Mouse (Mus musculus) urinary bladder, postnatal 36 days (tissue): ENCODE measurements at regions not wholly inside any gene's neighbourhood (a gene's known extent, or its start where the extent isn't known, plus 50 kb on each side); places are given as distances from the start of the nearest gene placed in this dataset.
A peak's percentile ranks its signal among the peaks of the same experiment; 100 is the strongest.
"Not testable (repeated sequence)": the region's sequence is repeated elsewhere in the genome, so short reads cannot be mapped to it uniquely, and the experiment has no call there.

Experiments used
- DNase-seq, 2 experiments: peaks; one replicate each; pipeline ENCODE4 v3.0.0; 2022; ENCODE audit warnings: low spot score in 2 of 2, mixed read lengths in 1 of 2

- no peak for DNase-seq
These were observed 50.2 kb upstream of the Agps start for GRCm38 (mm10) chr2:75781781-75782211.

- no peak for DNase-seq
These were observed 50.9 kb upstream of the Agps start for GRCm38 (mm10) chr2:75781078-75781477.

DNA sequence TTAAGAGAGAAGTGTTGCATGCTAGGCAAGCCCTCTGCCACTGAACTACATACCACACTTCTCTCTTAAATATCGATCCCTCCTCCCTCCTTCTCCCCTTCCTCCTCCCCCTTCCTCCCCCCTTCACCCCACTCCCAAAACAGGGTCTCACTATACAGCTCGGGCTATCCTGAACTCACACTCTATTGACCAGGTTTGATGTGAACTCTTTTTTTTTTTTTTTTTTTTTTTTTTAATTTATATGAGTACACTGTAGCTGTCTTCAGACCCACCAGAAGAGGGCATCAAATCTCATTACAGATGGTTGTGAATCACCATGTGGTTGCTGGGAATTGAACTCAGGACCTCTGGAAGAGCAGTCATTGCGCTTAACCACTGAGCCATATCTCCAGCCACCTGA is 53.3 kb upstream of the Agps start:
- not testable (repeated sequence) for DNase-seq

GRCm38 (mm10) chr2:75777040-75777451 is 54.9 kb upstream of the Agps start:
- DNase-seq, result peak; percentile 55 to 66

GRCm38 (mm10) chr2:75776533-75776932 is 55.4 kb upstream of the Agps start:
- DNase-seq, result no peak

GRCm38 (mm10) chr2:75775217-75775616 is 56.8 kb upstream of the Agps start:
- DNase-seq, result no peak

DNA sequence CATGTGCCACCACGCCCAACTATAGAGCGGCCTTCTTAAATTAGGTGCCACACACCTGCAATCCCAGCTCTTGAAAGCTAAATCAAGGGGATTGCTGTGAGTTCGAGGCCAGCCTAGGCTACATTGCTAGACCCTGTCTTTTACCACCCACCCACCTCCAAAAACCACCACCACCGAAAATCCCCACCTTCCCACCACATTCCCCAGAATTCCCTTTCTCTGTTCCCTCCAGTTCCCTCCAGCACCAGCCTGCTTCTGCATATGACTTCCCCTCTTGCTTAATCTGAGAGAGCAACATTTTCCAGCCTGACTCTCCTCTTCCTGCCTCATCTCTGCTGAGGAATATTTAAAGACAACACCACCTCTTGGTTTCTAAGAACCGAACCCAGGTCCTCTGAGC is 58.5 kb upstream of the Agps start:
- no peak for DNase-seq

DNA sequence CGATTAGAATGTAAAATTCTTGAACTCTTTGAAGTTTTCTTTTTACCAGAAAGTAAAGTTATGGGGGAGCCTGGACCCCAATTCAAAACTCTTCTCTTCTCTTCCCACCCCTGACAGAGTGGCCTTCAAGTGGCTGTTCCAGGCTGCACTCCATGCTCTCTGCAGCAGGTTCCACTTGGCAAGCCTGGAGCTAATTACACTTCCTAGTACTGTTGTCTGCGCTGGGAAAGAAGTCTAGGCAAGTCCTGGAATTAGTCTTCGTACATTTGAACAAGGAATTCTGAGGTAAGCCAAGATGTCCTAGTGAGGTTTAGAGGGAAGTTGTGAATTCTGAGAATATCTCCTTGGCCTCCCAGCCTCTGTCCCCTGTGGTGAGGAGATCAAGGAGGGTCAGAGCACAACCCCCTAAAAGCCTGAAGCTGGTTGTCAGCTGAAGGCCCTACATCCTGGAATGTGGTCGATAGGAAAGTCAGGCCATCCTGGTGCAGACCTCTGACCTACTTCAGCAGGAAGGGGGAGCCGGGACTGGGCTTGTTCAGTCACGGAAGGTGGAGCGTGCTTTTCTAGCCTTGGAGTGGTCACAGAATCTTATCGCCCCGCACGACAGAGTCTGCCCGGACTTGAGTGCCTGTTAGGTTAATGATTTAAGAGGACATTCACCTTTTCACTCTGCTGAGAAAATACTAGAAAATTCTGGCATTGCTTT is 59.6 kb upstream of the Agps start:
- DNase-seq, result peak; percentile 63 to 79

DNA sequence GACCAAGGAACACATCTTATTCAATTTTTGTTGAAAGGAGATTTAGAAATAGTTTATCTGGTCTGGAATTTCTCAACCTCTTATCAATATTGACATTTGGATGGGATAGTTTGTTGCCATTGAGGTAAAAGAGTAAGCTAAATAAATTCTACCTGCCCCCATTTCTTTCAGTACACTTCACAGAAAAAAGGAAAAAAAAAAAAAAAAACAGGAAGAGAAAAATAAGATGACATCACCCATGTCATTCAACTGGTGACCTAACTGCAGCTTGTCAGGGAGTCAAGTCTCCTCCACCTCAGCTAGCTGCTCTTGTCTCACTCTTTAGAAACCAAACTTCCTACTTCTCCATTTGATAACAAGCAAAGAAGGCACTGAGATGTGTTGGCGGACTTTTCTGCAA is 61.3 kb upstream of the Agps start:
- DNase-seq, result no peak

- no peak for DNase-seq
These were observed 63.2 kb upstream of the Agps start for GRCm38 (mm10) chr2:75768559-75769304.

GRCm38 (mm10) chr2:75767871-75768558 is 63.6 kb upstream of the Nfe2l2 start:
- peak; percentile 56 to 64 for DNase-seq

- DNase-seq, result no peak
These were observed 61.0 kb upstream of the Nfe2l2 start for GRCm38 (mm10) chr2:75765403-75765802.

GRCm38 (mm10) chr2:75763252-75763651 is 58.8 kb upstream of the Nfe2l2 start:
- no peak for DNase-seq

DNA sequence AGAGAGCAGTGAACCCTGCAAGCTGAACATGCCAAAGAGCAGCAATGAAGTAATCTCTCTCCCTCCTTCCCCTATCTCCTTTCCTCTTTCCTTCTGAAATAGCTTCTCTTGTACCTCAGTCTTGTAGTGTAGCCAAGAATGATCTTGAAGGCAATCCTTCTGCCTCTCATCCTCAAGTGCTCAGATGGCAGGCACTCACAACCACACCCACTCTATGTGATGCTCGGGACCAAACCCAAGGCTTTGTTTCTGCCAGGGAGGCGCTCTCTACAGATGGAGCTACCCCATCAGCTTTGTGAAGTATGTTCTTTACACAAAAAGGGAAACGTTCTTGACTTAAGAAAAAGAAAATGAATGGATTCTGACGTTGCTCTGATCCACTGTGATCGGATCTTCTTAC is 57.6 kb upstream of the Nfe2l2 start:
- no peak for DNase-seq

GRCm38 (mm10) chr2:75761626-75762025 is 57.2 kb upstream of the Nfe2l2 start:
- DNase-seq, result no peak

DNA sequence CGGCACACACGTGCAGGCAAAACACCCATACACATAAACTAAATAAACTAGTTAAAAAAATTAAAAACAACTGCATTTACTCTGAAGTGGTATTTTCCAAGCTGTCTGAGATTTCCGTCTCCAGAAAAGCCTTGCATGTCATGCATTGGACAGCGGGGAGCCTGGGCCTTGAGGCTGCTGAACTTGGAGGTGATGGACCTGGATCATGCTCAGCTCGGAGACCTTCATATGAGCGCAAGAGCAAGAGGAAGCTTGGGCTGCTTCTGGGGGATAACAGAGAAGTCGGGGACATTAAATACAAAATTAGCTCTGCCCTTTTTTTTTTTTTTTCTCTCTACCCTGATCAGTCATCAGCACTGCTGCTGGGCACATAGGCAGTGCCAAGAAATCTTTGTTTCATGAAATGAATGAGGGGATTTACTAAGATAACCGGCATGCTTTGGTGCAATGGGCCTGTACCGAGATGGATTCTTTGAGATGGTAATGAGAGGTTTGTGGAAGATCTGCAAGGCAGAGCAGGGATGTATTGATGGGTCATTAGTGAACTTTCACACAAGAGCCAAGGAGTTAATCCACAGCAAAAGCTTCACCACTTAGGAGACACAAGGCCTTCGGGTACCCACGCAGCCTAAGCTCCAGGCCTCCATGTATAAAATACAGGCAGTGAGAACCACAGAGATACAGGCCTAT is 54.9 kb upstream of the Nfe2l2 start:
- DNase-seq, result no peak

- DNase-seq, result no peak
These were observed 53.8 kb upstream of the Nfe2l2 start for GRCm38 (mm10) chr2:75758277-75758676.

DNA sequence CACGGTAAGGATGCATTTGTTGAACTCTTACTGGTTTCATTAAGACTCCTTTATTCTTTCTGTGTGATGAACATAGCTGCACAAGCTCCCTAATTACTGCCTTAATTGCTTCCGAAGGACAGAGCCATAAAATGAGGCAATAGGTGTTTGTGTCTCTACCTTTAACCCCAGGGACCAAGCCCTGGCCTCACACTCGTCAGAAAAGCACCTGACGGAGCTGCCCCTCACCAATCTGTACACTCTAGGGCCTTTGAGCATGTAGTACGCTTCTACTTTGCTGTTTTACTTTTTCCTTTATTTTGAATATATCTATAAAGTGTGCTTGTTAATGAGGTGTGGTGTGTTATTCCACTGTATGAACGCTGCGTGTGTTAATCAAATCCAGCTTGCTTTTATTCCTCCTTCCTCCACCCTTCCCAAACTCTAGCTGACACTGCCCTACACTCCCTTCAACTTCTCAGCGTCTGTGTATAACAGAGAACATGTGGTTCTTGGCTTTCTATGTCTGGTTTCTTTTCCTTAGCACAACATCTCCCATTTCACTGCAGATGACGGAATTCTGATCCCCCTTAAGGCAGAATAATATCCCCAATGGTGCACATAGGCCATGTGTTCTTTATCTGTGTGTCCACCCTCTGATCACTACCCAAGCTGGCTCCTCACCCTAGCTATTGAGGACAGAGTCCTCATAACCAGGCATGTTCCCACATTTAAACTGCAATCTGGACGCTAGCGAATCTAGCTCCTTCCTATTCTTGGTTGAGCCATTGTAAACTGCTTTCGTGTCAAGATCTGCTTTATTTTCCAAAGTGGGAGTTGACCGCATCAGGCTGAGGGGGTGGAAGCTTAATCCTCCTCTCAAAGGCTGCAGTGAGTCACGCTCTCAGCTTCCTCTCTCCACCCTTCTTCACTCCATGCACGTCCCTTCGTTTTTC is 52.5 kb upstream of the Nfe2l2 start:
- DNase-seq, result no peak

DNA sequence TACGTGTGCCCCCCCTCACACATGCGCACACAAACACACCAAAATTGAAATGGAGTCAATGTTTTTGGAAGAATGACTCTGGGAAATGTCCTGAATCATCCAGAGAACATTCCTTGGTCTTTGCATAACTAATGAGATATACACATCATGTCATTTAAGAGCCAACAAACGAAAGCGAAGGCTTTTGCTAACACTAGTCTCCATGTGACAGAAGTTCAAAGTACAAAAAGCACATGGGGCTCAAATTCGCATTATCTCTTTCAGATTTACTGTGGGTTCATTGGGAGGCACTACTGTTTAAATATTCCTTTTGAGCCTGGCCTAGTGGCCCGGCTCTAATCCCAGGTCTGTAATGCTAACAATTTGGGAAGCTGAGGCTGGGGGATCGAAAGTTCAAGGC is 50.2 kb upstream of the Nfe2l2 start:
- no peak for DNase-seq
